Mouse (Mus musculus): ENCODE data around the gene Arhgap42. TPM values are rescaled to one million over a fixed set of nuclear protein-coding genes. Genes with fewer than 3 reads are reported as not detected.

The Arhgap42 gene
- polyA plus RNA-seq, 1 experiment from 2014 or later, result 48.5 TPM

DNA sequence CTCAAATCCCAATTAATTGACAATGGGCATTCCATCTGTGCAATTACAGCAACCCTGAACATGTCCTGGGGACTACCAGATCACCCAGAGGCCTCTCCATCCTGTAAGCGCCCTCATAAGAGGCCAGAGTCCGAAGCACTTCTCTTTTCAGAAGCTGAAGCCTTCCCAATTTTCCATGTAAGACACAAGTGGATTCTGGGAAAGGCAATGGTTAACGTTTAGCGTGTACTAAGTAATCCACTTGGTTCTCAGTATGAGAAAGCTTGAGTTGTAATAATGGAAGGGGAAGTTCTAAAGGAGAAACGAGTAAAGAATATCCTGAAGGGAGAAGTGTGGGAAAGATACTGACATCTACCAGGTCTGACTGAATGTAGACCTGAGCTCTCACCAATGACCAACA lies 1.4 kb downstream of the Arhgap42 start:
- H3K27ac ChIP-seq, result no peak overlapping the region
- no peaks in the 10 kb centered on the region for H3K36me3 ChIP-seq
- WGBS, result 28% methylated on average over 5 of the region's 5 CpGs
- ATAC-seq (ENCODE audit: borderline replicate concordance, extremely low read depth, low FRiP score, low TSS enrichment), result no peak
- H3K9ac ChIP-seq, result peak overlapping the region; percentile 34; the same call in 1 of the 2 replicates
- peak overlapping the region; percentile 77 for H3K4me3 ChIP-seq
- no peaks in the 10 kb centered on the region for H3K9me3 ChIP-seq
- no peaks in the 10 kb centered on the region for H3K27me3 ChIP-seq
- H3K4me1 ChIP-seq, result 0 out of 2 replicates have a peak, but pooled peaks cover 15% of the 10 kb centered on the region
- peak overlapping the region; percentile 65 for H3K4me2 ChIP-seq

GRCm38 (mm10) chr9:9229662-9230061 lies 9.2 kb downstream of the Arhgap42 start:
- H3K4me1 ChIP-seq, result peaks cover 6% of the 10 kb centered on the region
- no peak overlapping the region for H3K4me2 ChIP-seq
- H3K27ac ChIP-seq, result no peak overlapping the region
- no peaks in the 10 kb centered on the region for H3K27me3 ChIP-seq
- no peak overlapping the region for H3K4me3 ChIP-seq
- ATAC-seq (ENCODE audit: borderline replicate concordance, extremely low read depth, low FRiP score, low TSS enrichment), result no peak
- H3K9ac ChIP-seq, result no peak overlapping the region
- 70% methylated on average over 3 of the region's 3 CpGs for WGBS
- no peaks in the 10 kb centered on the region for H3K36me3 ChIP-seq
- no peaks in the 10 kb centered on the region for H3K9me3 ChIP-seq

DNA sequence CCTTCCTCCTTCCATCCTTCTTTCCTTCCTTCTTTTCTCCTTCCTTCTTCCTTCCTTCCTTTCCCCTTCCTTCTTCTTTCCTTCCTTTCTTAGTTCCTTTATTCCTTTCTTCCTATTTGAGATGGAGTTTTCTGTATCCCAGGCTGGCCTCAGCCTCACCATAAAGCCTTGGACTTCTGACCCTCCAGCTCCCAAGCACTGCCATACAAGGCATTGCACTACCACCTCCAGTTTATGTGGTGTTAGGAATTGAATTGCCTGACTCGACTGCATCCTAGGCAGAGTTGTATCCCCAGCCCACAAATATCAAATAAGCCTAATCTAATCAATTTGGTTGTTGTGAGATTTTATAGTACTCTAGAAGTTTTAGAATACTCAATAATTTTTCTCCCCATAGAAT lies 14.1 kb downstream of the Arhgap42 start:
- 51% methylated on average over 1 of the region's 1 CpGs for WGBS
- no peaks in the 10 kb centered on the region for H3K27me3 ChIP-seq

DNA sequence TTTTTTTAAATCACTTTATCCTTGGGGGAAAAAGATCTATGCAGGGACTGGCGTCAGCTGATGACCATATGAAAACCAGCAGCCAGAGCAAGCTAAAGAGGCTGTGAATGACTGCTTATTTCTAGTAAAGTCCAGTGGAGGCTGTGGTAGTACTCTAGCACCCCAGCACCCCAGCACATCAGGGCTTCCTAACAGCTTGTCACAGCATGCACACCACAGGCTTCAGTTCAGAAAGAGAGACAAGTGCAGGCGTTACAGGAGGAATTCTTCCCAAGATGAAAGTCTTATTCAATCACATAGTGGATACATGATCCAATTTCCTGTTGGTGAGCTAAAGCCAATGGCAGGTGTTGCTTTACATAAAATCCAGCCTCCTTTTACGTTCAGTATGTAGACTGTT lies 15.5 kb downstream of the Arhgap42 start:
- Histone ChIP-seq H3K9me3 (no peaks in the 10 kb centered on the region), H3K4me3 (no peak overlapping the region)
- ATAC-seq (ENCODE audit: borderline replicate concordance, extremely low read depth, low FRiP score, low TSS enrichment), result no peak

More for the DNA sequence above, 14.1 kb downstream of the Arhgap42 start:
- Histone ChIP-seq H3K9me3 (no peaks in the 10 kb centered on the region), H3K27ac (no peak overlapping the region), H3K4me2 (no peak overlapping the region), H3K36me3 (no peaks in the 10 kb centered on the region), H3K4me3 (no peak overlapping the region), H3K4me1 (no peaks in the 10 kb centered on the region; the same call in 1 of the 2 replicates), H3K9ac (no peak overlapping the region)
- ATAC-seq (ENCODE audit: borderline replicate concordance, extremely low read depth, low FRiP score, low TSS enrichment), result no peak

DNA sequence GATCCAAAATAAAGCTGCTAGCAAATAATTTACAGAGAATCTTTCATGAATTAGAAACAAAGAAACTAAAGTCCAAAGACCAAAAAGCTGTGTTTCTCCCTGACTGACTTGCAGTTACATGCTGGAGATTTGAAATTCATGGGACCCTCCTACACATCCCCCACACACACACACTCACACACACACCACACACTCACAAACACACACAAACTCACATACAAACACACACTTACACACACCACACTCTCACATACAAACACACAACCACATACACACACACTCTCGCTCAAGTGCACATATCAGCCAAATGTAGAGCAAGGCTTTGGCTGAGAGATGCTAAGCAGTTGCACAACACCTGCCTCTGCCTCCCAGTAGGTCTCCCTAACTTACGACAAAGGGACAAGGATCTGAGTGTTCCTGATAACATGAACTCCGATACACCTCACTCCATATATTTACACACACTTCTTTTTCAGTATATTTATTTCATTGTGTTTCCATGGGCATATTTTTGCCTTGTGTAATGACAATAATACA lies 16.9 kb downstream of the Arhgap42 start:
- ATAC-seq (ENCODE audit: borderline replicate concordance, extremely low read depth, low FRiP score, low TSS enrichment), result no peak
- H3K9ac ChIP-seq, result no peak overlapping the region
- no peaks in the 10 kb centered on the region for H3K36me3 ChIP-seq
- no peak overlapping the region for H3K4me2 ChIP-seq
- H3K4me3 ChIP-seq, result no peak overlapping the region
- H3K27ac ChIP-seq, result no peak overlapping the region
- H3K9me3 ChIP-seq, result no peaks in the 10 kb centered on the region
- no peaks in the 10 kb centered on the region for H3K27me3 ChIP-seq
- WGBS, result 68% methylated on average over 3 of the region's 3 CpGs
- H3K4me1 ChIP-seq, result no peaks in the 10 kb centered on the region

More for the DNA sequence above, 15.5 kb downstream of the Arhgap42 start:
- H3K27me3 ChIP-seq, result no peaks in the 10 kb centered on the region
- H3K4me1 ChIP-seq, result no peaks in the 10 kb centered on the region
- 62% methylated on average over 3 of the region's 3 CpGs for WGBS
- H3K4me2 ChIP-seq, result no peak overlapping the region
- no peaks in the 10 kb centered on the region for H3K36me3 ChIP-seq
- H3K27ac ChIP-seq, result no peak overlapping the region
- H3K9ac ChIP-seq, result no peak overlapping the region

GRCm38 (mm10) chr9:9221185-9221584 lies 17.7 kb downstream of the Arhgap42 start:
- H3K4me2 ChIP-seq, result no peak overlapping the region
- no peak overlapping the region for H3K9ac ChIP-seq
- WGBS, result 70% methylated on average over 4 of the region's 4 CpGs
- no peaks in the 10 kb centered on the region for H3K36me3 ChIP-seq
- no peaks in the 10 kb centered on the region for H3K9me3 ChIP-seq
- H3K4me1 ChIP-seq, result no peaks in the 10 kb centered on the region
- ATAC-seq (ENCODE audit: borderline replicate concordance, extremely low read depth, low FRiP score, low TSS enrichment), result no peak
- no peak overlapping the region for H3K4me3 ChIP-seq
- H3K27ac ChIP-seq, result no peak overlapping the region
- no peaks in the 10 kb centered on the region for H3K27me3 ChIP-seq

- no peak for ATAC-seq (ENCODE audit: borderline replicate concordance, extremely low read depth, low FRiP score, low TSS enrichment)
- WGBS, result 63% methylated on average over 2 of the region's 2 CpGs
- Histone ChIP-seq H3K9me3 (no peaks in the 10 kb centered on the region), H3K9ac (no peak overlapping the region), H3K27me3 (no peaks in the 10 kb centered on the region), H3K27ac (no peak overlapping the region), H3K4me1 (no peaks in the 10 kb centered on the region), H3K36me3 (no peaks in the 10 kb centered on the region), H3K4me2 (no peak overlapping the region), H3K4me3 (no peak overlapping the region)
Observed at GRCm38 (mm10) chr9:9218301-9218700, 20.6 kb downstream of the Arhgap42 start.

DNA sequence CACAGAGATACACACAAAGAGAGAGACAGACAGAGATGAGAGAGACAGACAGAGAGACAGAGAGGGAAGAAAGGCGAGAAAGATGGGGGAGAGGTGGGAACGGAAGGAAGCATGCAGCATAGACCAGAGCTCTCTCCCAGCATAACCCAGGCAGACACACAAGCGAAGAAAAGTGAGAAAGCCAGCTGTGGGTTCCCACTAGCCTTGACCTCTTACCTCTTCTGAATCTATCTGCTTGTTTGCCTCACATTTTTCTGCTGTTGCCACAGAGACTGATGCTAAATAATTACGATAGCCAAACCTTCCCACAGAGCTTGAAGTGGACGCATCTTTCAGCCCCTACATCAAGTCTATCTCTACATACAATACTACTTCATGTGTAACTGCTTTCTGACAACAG lies 24.1 kb downstream of the Arhgap42 start:
- ATAC-seq (ENCODE audit: borderline replicate concordance, extremely low read depth, low FRiP score, low TSS enrichment), result no peak
- H3K36me3 ChIP-seq, result no peaks in the 10 kb centered on the region
- 74% methylated on average over 5 of the region's 5 CpGs for whole genome bisulfite sequencing

GRCm38 (mm10) chr9:9214296-9214695 lies 24.6 kb downstream of the Arhgap42 start:
- no peaks in the 10 kb centered on the region for H3K4me1 ChIP-seq
- no peak overlapping the region for H3K4me3 ChIP-seq
- no peak overlapping the region for H3K27ac ChIP-seq
- H3K27me3 ChIP-seq, result no peaks in the 10 kb centered on the region
- no peaks in the 10 kb centered on the region for H3K36me3 ChIP-seq
- H3K4me2 ChIP-seq, result no peak overlapping the region
- H3K9ac ChIP-seq, result no peak overlapping the region
- ATAC-seq (ENCODE audit: borderline replicate concordance, extremely low read depth, low FRiP score, low TSS enrichment), result no peak
- H3K9me3 ChIP-seq, result no peaks in the 10 kb centered on the region

More for the DNA sequence above, 24.1 kb downstream of the Arhgap42 start:
- H3K4me1 ChIP-seq, result no peaks in the 10 kb centered on the region
- no peaks in the 10 kb centered on the region for H3K9me3 ChIP-seq
- no peaks in the 10 kb centered on the region for H3K27me3 ChIP-seq
- no peak overlapping the region for H3K27ac ChIP-seq
- no peak overlapping the region for H3K4me3 ChIP-seq
- H3K4me2 ChIP-seq, result no peak overlapping the region
- H3K9ac ChIP-seq, result no peak overlapping the region

- ATAC-seq (ENCODE audit: borderline replicate concordance, extremely low read depth, low FRiP score, low TSS enrichment), result no peak
- Histone ChIP-seq H3K27me3 (no peaks in the 10 kb centered on the region), H3K9ac (no peak overlapping the region), H3K27ac (no peak overlapping the region), H3K4me2 (no peak overlapping the region), H3K36me3 (no peaks in the 10 kb centered on the region), H3K9me3 (no peaks in the 10 kb centered on the region), H3K4me1 (no peaks in the 10 kb centered on the region), H3K4me3 (no peak overlapping the region)
- WGBS, result 85% methylated on average over 3 of the region's 3 CpGs
Observed at GRCm38 (mm10) chr9:9211411-9212087, 27.4 kb downstream of the Arhgap42 start.

- H3K4me2 ChIP-seq, result no peak overlapping the region
- no peaks in the 10 kb centered on the region for H3K27me3 ChIP-seq
- H3K9ac ChIP-seq, result no peak overlapping the region
- no peak overlapping the region for H3K27ac ChIP-seq
- no peak for ATAC-seq (ENCODE audit: borderline replicate concordance, extremely low read depth, low FRiP score, low TSS enrichment)
- H3K9me3 ChIP-seq, result no peaks in the 10 kb centered on the region
- H3K36me3 ChIP-seq, result no peaks in the 10 kb centered on the region
- no peaks in the 10 kb centered on the region for H3K4me1 ChIP-seq
- 94% methylated on average over 2 of the region's 2 CpGs for WGBS
- H3K4me3 ChIP-seq, result no peak overlapping the region
Observed at GRCm38 (mm10) chr9:9210464-9210863, 28.4 kb downstream of the Arhgap42 start.

DNA sequence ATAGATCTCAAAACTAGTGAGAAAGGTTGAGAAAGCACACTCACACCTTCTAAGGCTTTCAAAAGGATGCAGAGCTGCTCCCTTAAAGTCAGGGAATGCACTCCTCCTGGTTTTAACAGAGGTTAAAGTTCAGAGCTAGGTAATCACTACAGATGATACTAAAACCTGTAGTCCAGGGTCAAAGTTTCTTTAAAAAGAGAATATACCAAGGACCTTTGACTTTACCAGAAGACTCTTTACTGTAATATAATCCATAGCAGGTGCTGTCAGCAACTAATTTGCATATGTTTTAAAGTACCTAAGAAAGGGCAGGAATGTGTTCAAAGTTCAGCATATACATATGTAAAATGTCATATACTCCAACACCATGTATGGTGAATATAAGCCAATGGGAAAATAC lies 30.7 kb downstream of the Arhgap42 start:
- ATAC-seq (ENCODE audit: borderline replicate concordance, extremely low read depth, low FRiP score, low TSS enrichment), result no peak
- Histone ChIP-seq H3K9me3 (no peaks in the 10 kb centered on the region), H3K4me2 (no peak overlapping the region)

More for the DNA sequence above, 30.7 kb downstream of the Arhgap42 start:
- no peak overlapping the region for H3K27ac ChIP-seq
- H3K36me3 ChIP-seq, result no peaks in the 10 kb centered on the region
- H3K4me3 ChIP-seq, result no peak overlapping the region
- no peaks in the 10 kb centered on the region for H3K4me1 ChIP-seq
- H3K27me3 ChIP-seq, result no peaks in the 10 kb centered on the region
- H3K9ac ChIP-seq, result no peak overlapping the region
